Mouse (Mus musculus) midbrain, embryonic 12.5 days (tissue): Measurements from ENCODE around the gene Sema3b. TPM values are rescaled to one million over a fixed set of nuclear protein-coding genes. Genes with fewer than 3 reads are reported as not detected.

Experiments
- ATAC-seq: fragments of 200-750 bp; cut with Nextera tagmentation; 2 replicates; pipeline ENCODE4 v1.8.0; 2017; ENCODE audit warnings: low read depth, moderate TSS enrichment, moderate library complexity; ENCODE audit not compliant: low FRiP score
- H3K27ac ChIP-seq: fragments of 300-500 bp; sonication (generic); replicated peaks from 2 replicates; pipeline ENCODE4 v1.5.1; 2016; ENCODE audit warnings: mild to moderate bottlenecking
- H3K27me3 ChIP-seq: fragments of 300-500 bp; sonication (generic); 2 replicates; pipeline ENCODE4 v1.6.1; 2016; ENCODE audit warnings: mild to moderate bottlenecking
- H3K36me3 ChIP-seq: fragments of 300-500 bp; sonication (generic); 2 replicates; pipeline ENCODE4 v1.6.1; 2016
- H3K4me1 ChIP-seq: fragments of 300-500 bp; sonication (generic); 2 replicates; pipeline ENCODE4 v1.6.1; 2016
- H3K4me2 ChIP-seq: fragments of 300-500 bp; sonication (generic); replicated peaks from 2 replicates; pipeline ENCODE4 v1.6.1; 2016; ENCODE audit warnings: mild to moderate bottlenecking, moderate library complexity
- H3K4me3 ChIP-seq: fragments of 300-500 bp; sonication (generic); 2 replicates; pipeline ENCODE4 v1.5.1; 2016; ENCODE audit warnings: mild to moderate bottlenecking
- H3K9ac ChIP-seq: fragments of 300-500 bp; sonication (generic); replicated peaks from 2 replicates; pipeline ENCODE4 v1.6.1; 2016; ENCODE audit warnings: mild to moderate bottlenecking, moderate library complexity
- H3K9me3 ChIP-seq: fragments of 300-500 bp; sonication (generic); 2 replicates; pipeline ENCODE4 v1.6.1; 2016; ENCODE audit warnings: mild to moderate bottlenecking
- WGBS: fragments of 180-500 bp; shearing (Covaris S2); methylation state at CpG from one replicate; pipeline ENCODE4 v1.1.7; 2016; 5-methylcytosine and 5-hydroxymethylcytosine counted together
- polyA plus RNA-seq: library from polyadenylated mRNA; unstranded; fragments of >200 nt; fragmentation: Nextera tagmentation; extraction: Ambion mirVana; gene quantifications from 2 replicates; pipeline ENCODE4 v1.2.1, GENCODE M21; 2016

Gene Sema3b
- polyA plus RNA-seq, 1 experiment from 2014 or later = 3.2 TPM

DNA sequence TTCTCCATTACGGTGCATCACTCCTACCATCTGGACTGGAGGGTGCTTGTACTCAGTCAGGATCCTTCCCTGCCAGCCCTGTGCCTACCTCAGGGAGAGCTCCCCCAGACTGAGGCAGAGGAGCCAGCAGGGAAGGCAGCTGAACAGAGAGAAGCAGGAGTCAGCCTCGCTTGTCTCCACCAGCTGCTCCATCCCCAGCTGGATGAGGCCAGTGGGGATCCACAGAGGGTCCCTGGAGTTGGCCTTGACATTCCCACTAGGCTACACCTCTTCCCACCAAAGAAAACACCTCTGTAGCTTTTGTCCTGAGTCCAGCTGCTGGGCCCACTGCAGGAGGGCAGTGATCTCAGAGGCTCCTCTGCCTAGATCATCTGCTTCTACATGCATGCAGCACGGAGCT is 15.9 kb upstream of the Sema3b start:
- Histone ChIP-seq H3K4me3 (no peak overlapping the region), H3K9ac (0 out of 2 replicates have a peak overlapping the region, but pooled peaks have one; percentile 7), H3K36me3 (peaks cover 42% of the 10 kb centered on the region), H3K4me2 (no peak overlapping the region), H3K27ac (peak overlapping the region; percentile 52; the same call in 1 of the 2 replicates), H3K4me1 (peaks cover 58% of the 10 kb centered on the region), H3K27me3 (no peaks in the 10 kb centered on the region), H3K9me3 (no peaks in the 10 kb centered on the region)
- no peak for ATAC-seq
- WGBS = 67% methylated on average over 3 of the region's 3 CpGs

DNA sequence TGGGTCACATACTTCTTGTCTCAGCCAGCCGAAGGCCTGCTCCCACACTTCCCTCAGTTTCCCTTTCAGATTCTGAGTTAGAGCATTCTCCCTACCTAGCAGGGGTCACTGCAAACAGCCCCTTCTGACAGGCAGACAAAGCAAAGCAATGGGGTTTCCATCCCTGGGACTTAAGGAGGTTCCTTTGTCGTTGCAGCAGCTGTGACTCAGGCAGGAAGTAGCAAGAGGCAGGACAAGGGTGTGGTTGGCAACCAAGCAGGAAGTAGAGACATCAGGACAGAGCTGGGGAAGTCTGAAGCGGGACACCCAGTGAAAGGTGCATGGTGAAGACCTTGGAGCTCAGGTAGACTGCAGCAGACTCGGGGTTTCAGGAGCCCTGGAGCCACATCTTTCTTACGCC is 15.5 kb upstream of the Sema3b start:
- no peaks in the 10 kb centered on the region for H3K9me3 ChIP-seq
- no peak for ATAC-seq
- H3K4me3 ChIP-seq = no peak overlapping the region
- WGBS = 68% methylated on average over 5 of the region's 5 CpGs
- H3K4me1 ChIP-seq = peaks cover 53% of the 10 kb centered on the region
- no peak overlapping the region for H3K4me2 ChIP-seq
- no peaks in the 10 kb centered on the region for H3K27me3 ChIP-seq
- H3K27ac ChIP-seq = peak overlapping the region; percentile 52; the same call in 1 of the 2 replicates
- H3K9ac ChIP-seq = 0 out of 2 replicates have a peak overlapping the region, but pooled peaks have one; percentile 7
- peaks cover 46% of the 10 kb centered on the region for H3K36me3 ChIP-seq

DNA sequence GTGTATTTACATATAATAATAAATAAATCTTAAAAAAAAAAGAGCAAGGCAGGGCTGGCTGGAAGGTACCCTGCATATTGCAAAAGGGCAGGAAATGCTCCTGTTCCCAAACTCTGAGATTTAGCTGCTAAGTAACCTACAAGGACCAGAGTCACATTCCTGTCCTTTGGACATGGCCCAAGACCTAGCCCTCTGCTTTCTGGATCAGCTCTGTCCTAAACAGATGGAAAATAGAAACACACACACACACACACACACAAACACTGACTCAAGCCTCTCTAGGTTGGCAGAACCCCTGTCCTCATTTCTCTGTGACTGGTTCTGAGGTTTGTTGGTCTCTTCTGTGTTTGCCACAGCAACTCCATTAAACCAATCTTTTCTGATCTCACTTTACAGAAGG is 11.9 kb upstream of the Sema3b start:
- no peak overlapping the region for H3K27ac ChIP-seq
- no peak overlapping the region for H3K4me3 ChIP-seq
- no peak for ATAC-seq
- H3K27me3 ChIP-seq = no peaks in the 10 kb centered on the region
- H3K4me1 ChIP-seq = peaks cover 30% of the 10 kb centered on the region
- H3K9me3 ChIP-seq = no peaks in the 10 kb centered on the region
- no peak overlapping the region for H3K4me2 ChIP-seq
- H3K9ac ChIP-seq = no peak overlapping the region
- H3K36me3 ChIP-seq = peaks cover 77% of the 10 kb centered on the region

DNA sequence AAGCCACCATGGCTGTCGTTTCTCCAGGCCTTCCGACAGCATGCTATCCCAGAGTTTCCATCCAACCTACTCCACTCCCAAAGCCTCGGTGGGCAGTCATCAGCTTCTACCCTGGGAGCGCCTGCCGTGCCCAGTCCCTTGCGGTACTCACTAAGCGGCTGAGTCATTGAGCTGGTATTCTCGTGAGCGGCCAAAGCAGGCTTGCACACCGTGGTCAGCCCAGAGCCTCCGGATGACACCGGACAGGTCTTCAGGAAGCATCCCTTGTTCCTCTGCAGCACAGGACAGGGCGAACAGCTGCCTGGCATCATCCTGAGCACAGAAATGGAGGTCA is 10.5 kb upstream of the Sema3b start:
- H3K4me2 ChIP-seq = no peak overlapping the region
- 0 out of 2 replicates have a peak overlapping the region, but pooled peaks have one; percentile 22 for H3K27ac ChIP-seq
- H3K4me1 ChIP-seq = peaks cover 23% of the 10 kb centered on the region
- H3K4me3 ChIP-seq = no peak overlapping the region
- H3K36me3 ChIP-seq = peaks cover 80% of the 10 kb centered on the region
- no peaks in the 10 kb centered on the region for H3K9me3 ChIP-seq
- H3K9ac ChIP-seq = no peak overlapping the region
- no peak for ATAC-seq
- 88% methylated on average over 13 of the region's 13 CpGs for WGBS
- H3K27me3 ChIP-seq = no peaks in the 10 kb centered on the region

DNA sequence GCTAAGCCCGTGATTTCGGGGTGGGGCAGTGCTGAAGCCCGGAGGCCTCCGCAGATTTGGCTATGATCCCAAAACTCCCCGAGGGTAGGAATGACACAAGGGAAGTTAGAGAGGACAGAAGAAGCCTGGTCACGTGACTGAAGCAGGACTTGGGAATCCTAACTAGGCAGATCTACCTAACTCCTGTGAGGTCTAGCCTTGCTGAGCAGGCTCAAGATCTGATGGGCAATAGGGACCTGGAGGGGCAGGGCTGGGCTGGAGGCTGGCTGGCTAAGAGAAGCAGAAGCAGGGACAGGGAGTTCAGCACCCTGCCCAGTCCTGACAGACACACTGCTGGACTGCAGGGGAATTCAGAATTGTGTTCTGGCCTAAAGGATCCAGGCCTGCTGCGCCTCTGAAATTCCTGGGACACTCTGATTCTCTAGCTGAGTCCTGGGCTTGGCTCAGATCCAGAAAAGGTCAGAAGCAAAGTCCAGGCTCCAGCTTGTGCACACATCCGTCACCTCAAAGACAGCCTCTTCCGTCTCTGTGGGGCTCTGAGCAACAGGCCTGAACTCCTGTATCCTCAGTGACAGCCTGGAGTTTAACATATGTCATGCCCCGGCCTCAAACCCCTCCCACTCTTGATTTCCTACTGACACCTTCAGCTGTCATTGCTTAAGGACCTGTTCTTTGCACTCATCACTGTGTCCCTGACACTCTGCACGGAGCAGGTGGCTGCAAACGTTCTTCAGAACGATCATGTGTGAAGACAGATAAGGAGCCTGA is 9.9 kb upstream of the Sema3b start:
- ATAC-seq = no peak
- 85% methylated on average over 13 of the region's 13 CpGs for WGBS
- H3K4me3 ChIP-seq = no peak overlapping the region
- H3K27me3 ChIP-seq = no peaks in the 10 kb centered on the region
- H3K27ac ChIP-seq = 0 out of 2 replicates have a peak overlapping the region, but pooled peaks have one; percentile 22
- H3K4me2 ChIP-seq = no peak overlapping the region
- no peak overlapping the region for H3K9ac ChIP-seq
- H3K36me3 ChIP-seq = peaks cover 80% of the 10 kb centered on the region
- peaks cover 23% of the 10 kb centered on the region for H3K4me1 ChIP-seq
- H3K9me3 ChIP-seq = no peaks in the 10 kb centered on the region

DNA sequence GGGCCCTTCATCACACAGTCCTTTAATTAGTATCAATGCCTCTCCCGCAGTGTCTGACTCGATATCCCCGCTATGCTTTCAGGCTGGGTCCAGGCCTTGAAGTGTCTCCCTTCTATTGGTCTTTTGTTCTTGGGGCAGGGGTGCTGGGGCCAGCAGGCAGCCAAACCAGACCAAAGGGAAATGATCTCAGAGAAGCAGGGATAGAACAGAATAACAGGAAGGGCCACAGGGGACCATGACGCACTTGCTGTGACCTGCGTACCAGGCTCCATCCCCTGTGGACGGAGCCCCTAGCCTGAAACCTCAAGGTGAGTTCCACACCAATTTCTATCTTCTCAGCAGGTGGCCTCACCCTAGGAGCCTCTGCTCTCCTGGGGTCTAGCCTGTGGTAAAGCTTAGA is 9.1 kb upstream of the Sema3b start:
- WGBS = 95% methylated on average over 6 of the region's 6 CpGs
- Histone ChIP-seq H3K4me3 (no peak overlapping the region), H3K27ac (0 out of 2 replicates have a peak overlapping the region, but pooled peaks have one; percentile 22), H3K9ac (no peak overlapping the region), H3K4me2 (no peak overlapping the region), H3K36me3 (peaks cover 77% of the 10 kb centered on the region), H3K27me3 (no peaks in the 10 kb centered on the region), H3K9me3 (no peaks in the 10 kb centered on the region), H3K4me1 (peaks cover 25% of the 10 kb centered on the region)
- ATAC-seq = no peak

DNA sequence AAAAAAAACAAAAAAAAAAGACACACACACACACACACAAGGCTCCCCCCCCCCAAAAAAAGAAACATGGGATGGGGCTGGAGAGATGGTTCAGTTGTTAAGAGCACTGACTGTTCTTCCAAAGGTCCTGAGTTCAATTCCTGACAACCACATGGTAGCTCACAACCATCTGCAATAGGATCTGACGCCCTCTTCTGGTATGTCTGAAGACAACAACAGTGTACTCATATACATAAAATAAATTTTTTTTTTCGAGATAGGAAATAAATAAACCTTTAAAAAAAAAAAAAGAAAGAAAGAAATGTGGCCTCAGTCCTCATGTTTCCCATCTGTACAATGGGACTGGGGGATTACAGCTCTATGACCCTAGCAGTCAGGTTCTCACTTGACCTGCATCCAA is 8.4 kb upstream of the Sema3b start:
- Histone ChIP-seq H3K9me3 (no peaks in the 10 kb centered on the region), H3K27me3 (no peaks in the 10 kb centered on the region), H3K9ac (no peak overlapping the region), H3K4me3 (no peak overlapping the region), H3K4me2 (no peak overlapping the region), H3K27ac (no peak overlapping the region), H3K4me1 (peaks cover 31% of the 10 kb centered on the region), H3K36me3 (peaks cover 75% of the 10 kb centered on the region)
- ATAC-seq = no peak
- 92% methylated on average over 2 of the region's 2 CpGs for WGBS

DNA sequence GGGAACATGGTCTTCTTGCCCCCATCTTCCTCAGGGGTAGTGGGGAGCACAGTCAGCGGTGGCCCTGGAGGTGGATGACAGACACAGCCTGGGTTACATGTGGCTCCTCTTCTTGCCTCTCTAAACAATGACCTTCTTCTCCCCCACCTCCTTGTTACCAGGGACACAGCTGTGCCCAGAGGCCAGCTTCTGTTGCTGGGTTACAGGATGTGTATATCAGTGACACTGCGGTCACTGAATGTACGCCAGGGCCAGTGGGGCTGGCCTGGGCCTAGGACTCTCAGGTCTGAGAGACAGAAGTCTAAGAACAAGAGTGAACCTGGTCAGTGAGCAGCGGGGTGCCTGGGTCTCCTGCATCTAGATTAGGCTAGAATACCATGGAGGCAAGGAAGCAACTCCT is 6.0 kb upstream of the Sema3b start:
- peak overlapping the region; percentile 98 for H3K27ac ChIP-seq
- no peaks in the 10 kb centered on the region for H3K27me3 ChIP-seq
- no peaks in the 10 kb centered on the region for H3K9me3 ChIP-seq
- 71% methylated on average over 4 of the region's 4 CpGs for WGBS
- H3K4me3 ChIP-seq = no peak overlapping the region
- H3K36me3 ChIP-seq = peaks cover 63% of the 10 kb centered on the region
- no peak overlapping the region for H3K9ac ChIP-seq
- H3K4me1 ChIP-seq = peaks cover 44% of the 10 kb centered on the region
- no peak overlapping the region for H3K4me2 ChIP-seq
- no peak for ATAC-seq

DNA sequence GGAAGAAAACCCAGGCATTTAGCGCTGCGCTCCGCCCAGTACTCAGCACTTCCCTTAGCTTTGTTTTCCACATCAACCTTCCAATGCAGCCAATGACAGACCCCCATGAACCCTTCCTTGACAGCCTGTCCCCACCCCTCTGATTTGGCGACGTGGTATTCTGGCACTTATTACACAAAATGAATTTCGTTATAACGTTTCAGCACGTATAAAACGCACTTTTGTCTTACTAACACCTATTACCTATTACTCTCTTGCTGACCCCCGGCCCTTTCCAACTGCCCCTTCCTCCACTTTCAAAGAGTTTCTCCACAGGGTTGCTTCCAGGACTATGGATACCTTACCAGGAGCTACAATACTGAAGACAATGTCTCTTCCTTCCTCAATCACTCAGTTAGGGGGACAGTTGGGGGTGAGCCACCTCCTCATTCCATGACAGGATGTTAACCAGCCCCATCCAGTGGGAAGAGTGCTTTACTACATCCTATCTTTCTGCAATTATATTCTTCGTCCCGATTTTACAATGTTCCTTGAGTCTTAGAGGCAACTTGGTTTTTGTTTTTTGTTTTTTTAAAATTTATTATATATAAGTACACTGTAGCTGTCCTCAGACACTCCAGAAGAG is 4.0 kb upstream of the Sema3b start:
- H3K27me3 ChIP-seq = no peaks in the 10 kb centered on the region
- peak overlapping the region; percentile 34; the same call in 1 of the 2 replicates for H3K4me3 ChIP-seq
- H3K36me3 ChIP-seq = peaks cover 43% of the 10 kb centered on the region
- peaks cover 49% of the 10 kb centered on the region for H3K4me1 ChIP-seq
- no peaks in the 10 kb centered on the region for H3K9me3 ChIP-seq
- 0 out of 2 replicates have a peak overlapping the region, but pooled peaks have one; percentile 72 for H3K9ac ChIP-seq
- peak overlapping the region; percentile 98 for H3K27ac ChIP-seq
- WGBS = 12% methylated on average over 12 of the region's 12 CpGs
- ATAC-seq = peak; percentile 10; the same call in 1 of the 2 replicates
- H3K4me2 ChIP-seq = peak overlapping the region; percentile 63

DNA sequence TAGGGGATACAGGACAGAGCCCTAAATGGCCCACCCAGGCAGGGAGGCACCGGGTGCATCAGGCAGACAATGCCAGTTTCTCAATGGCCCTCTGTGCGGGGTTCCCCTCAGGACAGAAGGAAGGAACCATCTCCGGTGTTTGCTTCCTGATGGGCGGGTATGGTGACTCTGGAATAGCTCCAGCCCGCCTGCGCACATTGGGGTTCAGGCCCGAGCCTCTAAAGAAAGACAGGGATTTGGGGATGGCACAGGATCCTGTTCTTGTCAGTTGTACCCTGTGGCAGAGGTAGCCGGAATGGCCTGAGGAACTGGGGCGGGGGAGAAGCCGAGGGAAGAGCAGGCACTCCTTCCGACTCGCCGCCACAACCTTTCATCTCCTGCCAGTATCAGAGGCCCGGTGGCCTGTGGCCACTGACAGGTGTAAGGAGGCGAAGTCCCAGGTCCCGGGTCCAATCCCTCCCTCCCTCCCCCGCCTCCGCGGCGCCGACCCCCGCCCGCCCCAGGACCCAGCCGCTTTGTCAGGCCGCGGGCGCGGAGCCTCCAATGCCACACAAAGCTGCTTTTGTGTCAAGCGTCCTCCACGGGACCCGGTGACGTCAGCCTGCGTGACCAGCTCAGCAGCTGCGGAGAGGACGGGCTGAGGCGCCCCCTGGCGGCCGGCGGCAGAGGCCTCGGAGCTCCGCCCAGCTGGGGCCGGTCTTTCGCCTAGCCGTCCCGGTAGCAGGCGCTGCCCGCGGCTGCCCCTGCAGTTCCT is 3.3 kb upstream of the Sema3b start:
- Histone ChIP-seq H3K9ac (peak overlapping the region; percentile 72), H3K4me2 (peak overlapping the region; percentile 63), H3K36me3 (peaks cover 36% of the 10 kb centered on the region), H3K4me1 (peaks cover 56% of the 10 kb centered on the region), H3K4me3 (peak overlapping the region; percentile 34), H3K9me3 (no peaks in the 10 kb centered on the region), H3K27ac (peak overlapping the region; percentile 98), H3K27me3 (no peaks in the 10 kb centered on the region)
- 2% methylated on average over 42 of the region's 48 CpGs for WGBS
- ATAC-seq = peak; percentile 91

DNA sequence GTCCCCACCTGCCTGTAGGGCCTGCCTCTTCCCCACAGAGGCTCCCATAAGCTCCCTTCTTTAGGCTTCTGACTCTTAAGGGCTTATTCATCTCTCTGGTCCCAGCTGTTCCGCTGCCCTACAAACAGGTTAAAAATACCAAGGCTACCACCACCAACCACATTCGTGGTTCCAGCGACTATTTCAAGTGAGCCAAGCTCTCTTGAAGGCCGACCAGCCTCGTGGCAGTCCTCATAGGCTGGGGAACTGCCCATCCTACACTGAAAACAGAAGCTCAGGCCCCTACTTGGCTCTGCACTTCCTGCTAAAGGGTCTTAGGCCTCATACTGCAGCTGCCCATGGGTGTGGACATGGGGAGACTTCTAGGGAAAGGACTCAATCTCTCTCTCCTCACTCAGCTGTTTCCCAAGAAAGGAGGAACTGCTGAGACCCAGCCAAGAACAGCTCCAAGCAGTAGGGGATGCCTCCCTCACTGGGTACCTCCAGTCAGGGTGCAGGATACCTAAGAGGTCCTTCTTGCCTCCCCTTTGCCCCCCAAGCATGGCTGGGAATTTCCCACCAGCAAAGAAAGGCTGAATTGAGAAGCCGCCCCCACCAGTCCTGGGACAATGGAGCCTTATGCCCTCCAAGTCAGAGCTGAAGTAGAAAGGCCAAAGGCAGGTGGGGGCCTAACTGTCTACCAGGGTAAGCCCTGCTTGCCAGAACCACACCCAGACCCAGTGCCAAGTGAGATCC is 2.6 kb upstream of the Sema3b start:
- H3K36me3 ChIP-seq = peaks cover 31% of the 10 kb centered on the region
- H3K4me3 ChIP-seq = peak overlapping the region; percentile 34; the same call in 1 of the 2 replicates
- WGBS = 77% methylated on average over 6 of the region's 6 CpGs
- no peak for ATAC-seq
- peak overlapping the region; percentile 72 for H3K9ac ChIP-seq
- H3K4me2 ChIP-seq = peak overlapping the region; percentile 63
- 0 out of 2 replicates have a peak, but pooled peaks cover 4% of the 10 kb centered on the region for H3K27me3 ChIP-seq
- H3K4me1 ChIP-seq = peaks cover 63% of the 10 kb centered on the region
- H3K9me3 ChIP-seq = no peaks in the 10 kb centered on the region
- H3K27ac ChIP-seq = peak overlapping the region; percentile 98
